Mouse (Mus musculus): ENCODE data around the gene Gm11562. TPM values are rescaled to one million over a fixed set of nuclear protein-coding genes. Genes with fewer than 3 reads are reported as not detected.
A peak's percentile ranks its signal among the peaks of the same experiment; 100 is the strongest.

The Gm11562 gene
- polyA plus RNA-seq, 1 experiment from 2014 or later, result not detected

DNA sequence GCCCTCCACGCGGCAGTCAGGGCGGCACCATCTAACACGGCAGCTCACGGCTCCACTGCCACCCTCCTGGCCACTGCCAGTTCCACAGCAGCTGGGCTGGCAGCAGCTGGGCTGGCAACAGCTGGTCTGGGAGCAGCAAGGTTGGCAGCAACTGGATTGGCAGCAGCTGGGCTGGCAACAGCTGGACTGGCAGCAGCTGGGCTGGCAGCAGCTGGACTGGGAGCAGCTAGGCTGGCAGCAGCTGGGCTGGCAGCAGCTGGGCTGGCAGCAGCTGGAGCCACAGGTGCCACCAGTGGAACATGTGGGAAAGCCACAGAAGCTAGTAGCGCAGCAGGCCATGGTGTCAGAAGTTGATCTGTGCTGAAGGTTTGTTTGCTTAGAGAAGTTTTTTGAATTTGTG is 29.3 kb downstream of the Gm11562 start, which contains the start of gene Krtap1-3:
Gene Krtap1-3 (minus strand): TSS at position 359 of the 400 bp plus-strand sequence.
- no peak for TF ChIP-seq CTCF (IDR thresholded peaks at IDR 0.05; ENCODE audit: low read depth)
- ATAC-seq (ENCODE audit: insufficient read depth), result no peak
- 70% methylated on average over 6 of the region's 6 CpGs for WGBS

DNA sequence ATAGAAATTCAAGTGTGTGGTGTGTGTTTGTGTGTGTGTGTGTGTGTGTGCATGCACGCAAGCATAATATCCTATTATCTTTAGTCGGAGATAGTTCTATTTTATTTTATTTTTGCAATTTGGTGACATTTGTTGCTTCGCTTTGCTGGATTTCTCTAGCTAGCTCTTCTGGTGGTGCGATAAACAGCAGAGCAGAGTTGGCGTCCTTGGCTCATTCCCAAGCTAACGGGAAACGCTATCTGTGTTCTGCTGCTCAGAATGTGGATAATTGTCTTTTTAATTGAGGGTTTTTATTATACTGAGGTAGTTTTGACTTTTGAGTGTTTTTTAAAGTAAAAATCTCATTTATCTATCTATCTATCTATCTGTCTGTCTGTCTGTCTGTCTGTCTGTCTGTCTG is 35.1 kb downstream of the Gm11562 start:
- DNase-seq (peak; percentile 13), ATAC-seq (ENCODE audit: insufficient read depth) (no peak)
- no peak overlapping the region for H3K9ac ChIP-seq
- no peak overlapping the region for H3K27ac ChIP-seq (ENCODE audit: low read depth)
- 78% methylated on average over 7 of the region's 7 CpGs for WGBS
- no peak overlapping the region for H3K4me3 ChIP-seq (ENCODE audit: low read depth, low read length)
- H3K9me3 ChIP-seq (ENCODE audit: low read depth, low read length), result no peaks in the 10 kb centered on the region
- no peak for TF ChIP-seq CTCF (IDR thresholded peaks at IDR 0.05; ENCODE audit: low read depth)
- no peaks in the 10 kb centered on the region for H3K36me3 ChIP-seq (ENCODE audit: insufficient read depth)
- H3K4me1 ChIP-seq (ENCODE audit: insufficient read depth), result no peaks in the 10 kb centered on the region
- no peaks in the 10 kb centered on the region for H3K27me3 ChIP-seq (ENCODE audit: insufficient read depth, low read length)
- H3K4me2 ChIP-seq, result no peak overlapping the region

More for the DNA sequence above, 29.3 kb downstream of the Gm11562 start, which contains the start of gene Krtap1-3:
- no peaks in the 10 kb centered on the region for H3K36me3 ChIP-seq (ENCODE audit: insufficient read depth)
- no peaks in the 10 kb centered on the region for H3K9me3 ChIP-seq (ENCODE audit: low read depth, low read length)
- no peaks in the 10 kb centered on the region for H3K4me1 ChIP-seq (ENCODE audit: insufficient read depth)
- H3K27me3 ChIP-seq (ENCODE audit: insufficient read depth, low read length), result no peaks in the 10 kb centered on the region
- no peak within 1 kb of the TSS for H3K27ac ChIP-seq (ENCODE audit: low read depth)
- H3K9ac ChIP-seq, result no peak within 1 kb of the TSS
- DNase-seq, result no peak
- H3K4me3 ChIP-seq (ENCODE audit: low read depth, low read length), result no peak within 1 kb of the TSS
- H3K4me2 ChIP-seq, result no peak within 1 kb of the TSS

DNA sequence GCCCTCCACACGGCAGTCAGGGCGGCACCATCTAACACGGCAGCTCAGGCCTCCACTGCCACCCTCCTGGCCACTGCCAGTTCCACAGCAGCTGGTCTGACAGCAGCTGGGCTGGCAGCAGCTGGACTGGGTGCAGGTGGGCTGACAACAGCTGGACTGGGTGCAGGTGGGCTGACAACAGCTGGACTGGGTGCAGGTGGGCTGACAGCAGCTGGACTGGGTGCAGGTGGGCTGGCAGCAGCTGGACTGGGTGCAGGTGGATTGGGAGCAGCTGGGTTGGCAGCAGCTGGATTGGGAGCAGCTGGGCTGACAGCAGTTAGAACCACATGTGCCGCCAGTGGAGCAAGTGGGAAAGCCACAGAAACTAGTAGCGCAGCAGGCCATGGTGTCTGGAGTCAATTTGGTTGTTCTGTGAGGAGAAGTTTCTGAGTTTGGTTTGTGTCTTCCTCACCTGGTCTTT is 37.0 kb downstream of the Gm11562 start, which contains the start of gene Krtap1-4:
Gene Krtap1-4 (minus strand): TSS at position 410 of the 460 bp plus-strand sequence.
- DNase-seq, result no peak
- ATAC-seq (ENCODE audit: insufficient read depth), result no peak
- H3K9me3 ChIP-seq (ENCODE audit: low read depth, low read length), result no peaks in the 10 kb centered on the region
- no peaks in the 10 kb centered on the region for H3K36me3 ChIP-seq (ENCODE audit: insufficient read depth)
- no peak within 1 kb of the TSS for H3K9ac ChIP-seq
- TF ChIP-seq CTCF (IDR thresholded peaks at IDR 0.05; ENCODE audit: low read depth), result no peak
- H3K4me1 ChIP-seq (ENCODE audit: insufficient read depth), result no peaks in the 10 kb centered on the region
- H3K4me2 ChIP-seq, result no peak within 1 kb of the TSS
- H3K27ac ChIP-seq (ENCODE audit: low read depth), result no peak within 1 kb of the TSS
- WGBS, result 73% methylated on average over 5 of the region's 5 CpGs
- H3K4me3 ChIP-seq (ENCODE audit: low read depth, low read length), result no peak within 1 kb of the TSS
- no peaks in the 10 kb centered on the region for H3K27me3 ChIP-seq (ENCODE audit: insufficient read depth, low read length)

DNA sequence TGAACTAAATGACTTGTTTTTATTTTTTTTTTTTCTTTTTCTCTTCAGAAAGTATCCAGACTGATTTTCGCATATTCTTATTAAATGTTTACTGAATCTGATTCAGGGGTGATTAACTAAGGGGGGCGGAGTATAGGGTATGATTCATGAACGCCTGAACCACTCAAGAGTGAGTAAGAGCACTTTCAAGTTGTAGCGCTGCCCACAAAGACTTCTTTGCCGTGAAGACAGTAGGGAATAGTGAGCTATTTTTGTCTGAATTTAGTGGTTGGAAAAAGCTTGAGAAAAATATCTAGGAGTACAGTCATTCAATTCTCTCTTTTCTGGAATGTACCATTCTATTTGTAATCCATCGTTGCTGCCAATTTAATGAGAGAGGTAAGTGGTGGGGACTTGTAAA is 38.7 kb downstream of the Gm11562 start:
- WGBS, result 65% methylated on average over 6 of the region's 6 CpGs
- H3K9ac ChIP-seq, result no peak overlapping the region
- DNase-seq (peak; percentile 11), ATAC-seq (ENCODE audit: insufficient read depth) (no peak)
- no peaks in the 10 kb centered on the region for H3K27me3 ChIP-seq (ENCODE audit: insufficient read depth, low read length)
- H3K36me3 ChIP-seq (ENCODE audit: insufficient read depth), result no peaks in the 10 kb centered on the region
- no peak for TF ChIP-seq CTCF (IDR thresholded peaks at IDR 0.05; ENCODE audit: low read depth)
- H3K4me1 ChIP-seq (ENCODE audit: insufficient read depth), result no peaks in the 10 kb centered on the region
- no peak overlapping the region for H3K27ac ChIP-seq (ENCODE audit: low read depth)
- H3K4me3 ChIP-seq (ENCODE audit: low read depth, low read length), result no peak overlapping the region
- no peak overlapping the region for H3K4me2 ChIP-seq
- H3K9me3 ChIP-seq (ENCODE audit: low read depth, low read length), result no peaks in the 10 kb centered on the region

DNA sequence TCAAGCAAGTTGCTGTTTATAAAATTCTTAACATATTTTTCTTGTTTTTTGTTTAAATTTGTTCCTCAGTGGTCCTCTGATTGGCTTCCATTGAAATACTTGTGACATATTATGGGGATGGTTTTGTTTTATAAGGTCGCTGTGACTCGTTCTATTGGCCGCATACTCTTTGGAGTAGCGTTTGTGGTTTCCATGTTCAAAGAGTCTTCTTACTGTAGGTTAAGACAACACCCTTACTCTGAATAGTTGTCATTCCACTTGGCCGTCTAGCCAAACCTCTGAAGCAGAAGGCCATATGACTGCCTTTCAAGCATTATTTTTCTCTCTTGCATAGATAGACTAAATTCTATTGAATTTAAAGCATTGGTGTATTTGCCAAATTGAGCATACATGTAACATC is 39.2 kb downstream of the Gm11562 start:
- ATAC-seq (ENCODE audit: insufficient read depth), result no peak
- 83% methylated on average over 5 of the region's 5 CpGs for WGBS

DNA sequence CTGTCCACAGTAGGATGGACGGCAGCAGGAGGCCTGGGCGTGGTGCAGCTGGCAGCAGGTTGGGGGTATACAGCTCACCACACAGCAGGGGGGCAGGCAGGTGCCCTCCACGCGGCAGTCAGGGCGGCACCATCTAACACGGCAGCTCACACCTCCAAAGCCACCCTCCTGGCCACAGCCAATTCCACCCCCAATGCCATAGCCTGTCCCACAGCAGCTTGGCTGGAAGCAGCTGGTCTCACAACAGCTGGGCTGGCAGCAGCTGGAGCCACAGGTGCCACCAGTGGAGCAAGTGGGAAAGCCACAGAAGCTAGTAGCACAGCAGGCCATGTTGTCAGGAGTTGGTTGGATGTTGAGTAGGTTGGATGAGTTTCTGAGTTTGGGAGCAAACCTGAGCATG is 39.6 kb downstream of the Gm11562 start, which contains the start of gene Krtap1-5:
Gene Krtap1-5 (minus strand): TSS at position 381 of the 400 bp plus-strand sequence.
- TF ChIP-seq CTCF (IDR thresholded peaks at IDR 0.05; ENCODE audit: low read depth), result no peak
- H3K4me1 ChIP-seq (ENCODE audit: insufficient read depth), result no peaks in the 10 kb centered on the region
- no peak within 1 kb of the TSS for H3K4me2 ChIP-seq
- ATAC-seq (ENCODE audit: insufficient read depth) (no peak), DNase-seq (no peak)
- H3K36me3 ChIP-seq (ENCODE audit: insufficient read depth), result no peaks in the 10 kb centered on the region
- H3K9me3 ChIP-seq (ENCODE audit: low read depth, low read length), result no peaks in the 10 kb centered on the region
- no peaks in the 10 kb centered on the region for H3K27me3 ChIP-seq (ENCODE audit: insufficient read depth, low read length)
- H3K9ac ChIP-seq, result no peak within 1 kb of the TSS
- H3K4me3 ChIP-seq (ENCODE audit: low read depth, low read length), result no peak within 1 kb of the TSS
- H3K27ac ChIP-seq (ENCODE audit: low read depth), result no peak within 1 kb of the TSS
- WGBS, result 84% methylated on average over 6 of the region's 6 CpGs

More for the DNA sequence above, 39.2 kb downstream of the Gm11562 start:
- Histone ChIP-seq H3K4me1 (ENCODE audit: insufficient read depth) (no peaks in the 10 kb centered on the region), H3K9ac (no peak overlapping the region), H3K36me3 (ENCODE audit: insufficient read depth) (no peaks in the 10 kb centered on the region), H3K4me2 (no peak overlapping the region), H3K27ac (ENCODE audit: low read depth) (no peak overlapping the region), H3K9me3 (ENCODE audit: low read depth, low read length) (no peaks in the 10 kb centered on the region), H3K4me3 (ENCODE audit: low read depth, low read length) (no peak overlapping the region), H3K27me3 (ENCODE audit: insufficient read depth, low read length) (no peaks in the 10 kb centered on the region)
- DNase-seq, result no peak
- TF ChIP-seq CTCF (IDR thresholded peaks at IDR 0.05; ENCODE audit: low read depth), result no peak

DNA sequence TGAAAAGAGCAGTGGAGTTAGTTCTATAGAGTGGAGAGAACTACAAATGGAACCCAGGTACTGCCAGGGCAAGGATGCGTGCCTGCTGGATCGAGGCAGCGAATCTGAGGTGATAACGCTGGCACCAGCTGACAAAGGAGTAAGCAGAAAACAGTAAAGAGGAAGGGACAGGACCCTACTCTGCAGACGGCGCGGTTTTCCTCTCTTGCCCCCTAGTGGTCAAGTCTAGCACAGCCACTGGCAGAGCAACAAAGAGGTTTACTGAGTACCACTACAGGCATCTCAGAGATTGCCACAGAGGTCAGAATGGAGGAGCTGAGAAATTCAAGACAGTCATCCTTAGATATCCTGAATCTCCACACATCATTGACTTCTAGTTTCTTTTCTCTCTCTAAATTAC is 46.1 kb downstream of the Gm11562 start:
- ATAC-seq (ENCODE audit: insufficient read depth) (peak; percentile 62; the same call in 1 of the 2 replicates), DNase-seq (peak; percentile 91)
- Histone ChIP-seq H3K9ac (no peak overlapping the region), H3K9me3 (ENCODE audit: low read depth, low read length) (no peaks in the 10 kb centered on the region), H3K36me3 (ENCODE audit: insufficient read depth) (no peaks in the 10 kb centered on the region), H3K4me3 (ENCODE audit: low read depth, low read length) (no peak overlapping the region), H3K4me2 (peak overlapping the region; percentile 46), H3K27me3 (ENCODE audit: insufficient read depth, low read length) (no peaks in the 10 kb centered on the region), H3K27ac (ENCODE audit: low read depth) (no peak overlapping the region), H3K4me1 (ENCODE audit: insufficient read depth) (no peaks in the 10 kb centered on the region)
- TF ChIP-seq CTCF (IDR thresholded peaks at IDR 0.05; ENCODE audit: low read depth), result peak; percentile 93
- under 1% methylated on average over 7 of the region's 7 CpGs for WGBS
